In the genomic region with DNA sequence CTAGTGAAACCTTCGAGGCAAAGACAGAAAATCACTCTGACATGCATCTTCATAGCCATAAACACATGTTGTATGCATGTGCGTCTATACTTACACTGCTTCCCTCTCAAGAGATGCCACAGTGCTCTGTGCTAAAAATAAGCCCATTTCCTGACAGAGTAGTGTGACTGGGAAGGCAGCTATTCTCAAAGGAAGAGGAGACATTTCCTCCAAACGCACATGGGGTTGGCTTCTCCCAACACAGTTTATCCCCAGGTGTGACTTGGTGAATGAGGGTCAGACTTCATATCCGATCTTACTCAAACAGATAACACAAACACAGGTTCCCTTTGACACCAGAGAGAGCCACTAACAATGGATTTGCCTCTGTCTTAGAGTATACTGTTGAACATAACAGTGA, we compare ENCODE assay signal across 30 mouse cellular contexts. TPM values are rescaled to one million over a fixed set of nuclear protein-coding genes. Genes with fewer than 3 reads are reported as not detected.
DNase-seq lines count a peak whose midpoint lies in the region; ATAC-seq and TF ChIP-seq lines count a peak whose summit lies in the region.
"Had no signal": no experiment of that assay in that cellular context is flagged by ENCODE, and none has a peak within 500 bp of the region (broad histone marks: within the 10 kb centered on the region; RNA-seq: fewer than 3 reads in every experiment).

No protein-coding gene starts in this region.

- ATAC-seq in heart, embryonic 16.5 days (replicated peaks; ENCODE audit: extremely low read depth, insufficient read depth, low FRiP score): peak; percentile 37; the same call in 1 of the 2 replicates
- no peak for ATAC-seq in lung, embryonic 14.5 days (ENCODE audit: insufficient read depth)
- ATAC-seq: activated CD4-positive, CD25-positive, alpha-beta regulatory T cell, adult 4 months; forebrain, embryonic 14.5 days; forebrain, postnatal 0 days; hindbrain, embryonic 16.5 days; intestine, embryonic 15.5 days; Patski had no signal

- 0 out of 2 replicates have a peak, but pooled peaks cover 2% of the 10 kb centered on the region for H3K4me1 ChIP-seq in heart, embryonic 16.5 days (ENCODE audit: control insufficient read depth, insufficient read depth, low read length)
- no peaks in the 10 kb centered on the region for H3K4me1 ChIP-seq in heart, embryonic 10.5 days
- no peaks in the 10 kb centered on the region for H3K4me1 ChIP-seq in lung, embryonic 14.5 days (ENCODE audit: insufficient read depth)
- H3K4me1 ChIP-seq: embryonic facial prominence, embryonic 15.5 days; hindbrain, embryonic 10.5 days; hindbrain, embryonic 13.5 days; intestine, embryonic 15.5 days had no signal

- H3K27me3 ChIP-seq in heart, embryonic 16.5 days (ENCODE audit: control insufficient read depth, insufficient read depth, low read length): no peaks in the 10 kb centered on the region
- H3K27me3 ChIP-seq in heart, embryonic 10.5 days (ENCODE audit: insufficient read depth, poor library complexity, severe bottlenecking): no peaks in the 10 kb centered on the region
- no peaks in the 10 kb centered on the region for H3K27me3 ChIP-seq in lung, embryonic 14.5 days (ENCODE audit: insufficient read depth, low read length)
- H3K27me3 ChIP-seq: CH12.LX; embryonic facial prominence, embryonic 15.5 days; hindbrain, embryonic 13.5 days; intestine, embryonic 15.5 days; Patski had no signal

- peak overlapping the region; percentile 28; the same call in 1 of the 2 replicates for H3K27ac ChIP-seq in gastrocnemius, adult 2 months
- H3K27ac ChIP-seq in heart, embryonic 16.5 days (ENCODE audit: low read length): peak overlapping the region; percentile 18; the same call in 1 of the 2 replicates
- no peak overlapping the region for H3K27ac ChIP-seq in heart, embryonic 10.5 days
- H3K27ac ChIP-seq in lung, embryonic 14.5 days (ENCODE audit: low read depth): no peak overlapping the region
- H3K27ac ChIP-seq: embryonic facial prominence, embryonic 15.5 days; hindbrain, embryonic 10.5 days; hindbrain, embryonic 13.5 days; intestine, embryonic 15.5 days had no signal

- WGBS in heart, embryonic 16.5 days: 53% methylated on average over 4 of the region's 4 CpGs
- WGBS in heart, embryonic 10.5 days: 63% methylated on average over 4 of the region's 4 CpGs
- WGBS in lung, embryonic 14.5 days: 64% methylated on average over 4 of the region's 4 CpGs

- intact Hi-C loops in gastrocnemius, adult 2 months (cut with DNase I): loop anchor here (10.0 kb wide), 1 partner anchor 184 kb away; no protein-coding TSS in a partner anchor

- no peak for DNase-seq in gastrocnemius, adult 2 months
- DNase-seq in gastrocnemius, adult 18-20 months (ENCODE audit: low spot score): no peak
- DNase-seq in heart, embryonic 10.5 days (ENCODE audit: low spot score): no peak
- DNase-seq in lung, embryonic 14.5 days: peak; percentile 36
- no peak for DNase-seq in lung, postnatal 36 days
- peak; percentile 28 for DNase-seq in ZHBTc4 (ENCODE audit: low read depth, low spot score)
- DNase-seq: adrenal gland, adult 8-10 months; adrenal gland, postnatal 25 days; B cell, adult 2 months; cerebellum, adult 11-12 months; cerebellum, adult 8-10 months; cerebellum, postnatal 10 days; cerebellum, postnatal 36 days; embryo, embryonic 11 days; forebrain, postnatal 0 days; gastrocnemius, postnatal 10 days; gastrocnemius, postnatal 36 days; kidney, adult 11 months had no signal

- TF ChIP-seq CTCF in gastrocnemius, adult 2 months (IDR thresholded peaks at IDR 0.05): no peak
- no peak for TF ChIP-seq CTCF in lung, embryonic 14.5 days (IDR thresholded peaks at IDR 0.05; ENCODE audit: low read depth)

- no peak overlapping the region for H3K4me3 ChIP-seq in gastrocnemius, adult 2 months
- no peak overlapping the region for H3K4me3 ChIP-seq in heart, embryonic 16.5 days (ENCODE audit: low read length)
- H3K4me3 ChIP-seq in heart, embryonic 10.5 days: no peak overlapping the region
- H3K4me3 ChIP-seq in lung, embryonic 14.5 days (ENCODE audit: low read depth, low read length): no peak overlapping the region
- H3K4me3 ChIP-seq: embryonic facial prominence, embryonic 15.5 days; hindbrain, embryonic 10.5 days; hindbrain, embryonic 13.5 days; intestine, embryonic 15.5 days had no signal

- no peaks in the 10 kb centered on the region for H3K9me3 ChIP-seq in heart, embryonic 16.5 days (replicated peaks; ENCODE audit: control insufficient read depth, low read length)
- H3K9me3 ChIP-seq in heart, embryonic 10.5 days: no peaks in the 10 kb centered on the region
- H3K9me3 ChIP-seq in lung, embryonic 14.5 days (ENCODE audit: low read depth, low read length): no peaks in the 10 kb centered on the region
- H3K9me3 ChIP-seq: embryonic facial prominence, embryonic 15.5 days; G1E; hindbrain, embryonic 10.5 days; hindbrain, embryonic 13.5 days; intestine, embryonic 15.5 days had no signal

- no peak overlapping the region for H3K9ac ChIP-seq in heart, embryonic 16.5 days (ENCODE audit: low read length)
- no peak overlapping the region for H3K9ac ChIP-seq in lung, embryonic 14.5 days
- H3K9ac ChIP-seq: embryonic facial prominence, embryonic 15.5 days; forebrain, postnatal 0 days; hindbrain, embryonic 13.5 days; intestine, embryonic 15.5 days had no signal

- no peaks in the 10 kb centered on the region for H3K36me3 ChIP-seq in heart, embryonic 16.5 days (ENCODE audit: control insufficient read depth, insufficient read depth)
- H3K36me3 ChIP-seq in heart, embryonic 10.5 days: no peaks in the 10 kb centered on the region
- H3K36me3 ChIP-seq in lung, embryonic 14.5 days (ENCODE audit: insufficient read depth): no peaks in the 10 kb centered on the region
- H3K36me3 ChIP-seq: embryonic facial prominence, embryonic 15.5 days; G1E; hindbrain, embryonic 10.5 days; hindbrain, embryonic 13.5 days; intestine, embryonic 15.5 days had no signal

- no peak overlapping the region for H3K4me2 ChIP-seq in heart, embryonic 16.5 days (ENCODE audit: low read depth, low read length)
- H3K4me2 ChIP-seq in lung, embryonic 14.5 days: no peak overlapping the region
- H3K4me2 ChIP-seq: embryonic facial prominence, embryonic 15.5 days; hindbrain, embryonic 13.5 days; intestine, embryonic 15.5 days had no signal

RNA-seq across cellular contexts. Expression of a gene that starts 58.3 kb away (rescaled TPM):
- total RNA-seq in gastrocnemius, adult 2 months (2021): 1 to 10 TPM; 1.5 to 3.6 TPM
- total RNA-seq in gastrocnemius, adult 18-20 months (2021): 1 to 10 TPM; 1.3 to 2.9 TPM
- polyA plus RNA-seq in heart, embryonic 16.5 days (2015; fragmentation: Nextera tagmentation; extraction: Ambion mirVana): 12.0 and 12.9 TPM in 2 replicates
- polyA plus RNA-seq in heart, embryonic 10.5 days (2016; fragmentation: Nextera tagmentation; extraction: Ambion mirVana): 4.5 and 6.0 TPM in 2 replicates
- 7.4 and 7.7 TPM in 2 replicates for polyA plus RNA-seq in lung, embryonic 14.5 days (2014; fragmentation: Nextera tagmentation; extraction: Ambion mirVana)
- total RNA-seq: CH12.LX; G1E; granulocyte monocyte progenitor cell, adult 5-6 weeks had no signal
- polyA plus RNA-seq: activated CD4-positive, CD25-positive, alpha-beta regulatory T cell, adult 4 months; G1E; Patski had no signal

Comparison
In these comparisons a context has a peak if more than half of its experiments do, and no peak if none do; other contexts are left out.
1. DNase-seq: peak in lung, embryonic 14.5 days (single experiment) and ZHBTc4 (single experiment); none in gastrocnemius, adult 2 months (single experiment), gastrocnemius, adult 18-20 months (single experiment), heart, embryonic 10.5 days (single experiment) and lung, postnatal 36 days (single experiment).
2. H3K27ac ChIP-seq: peak in gastrocnemius, adult 2 months (single experiment) and heart, embryonic 16.5 days (single experiment); none in heart, embryonic 10.5 days (single experiment) and lung, embryonic 14.5 days (single experiment).